Mouse (Mus musculus) embryonic facial prominence, embryonic 11.5 days (tissue): Measurements from ENCODE around the gene Tbc1d1. TPM values are rescaled to one million over a fixed set of nuclear protein-coding genes. Genes with fewer than 3 reads are reported as not detected.

Source experiments
- ATAC-seq: fragments of 200-750 bp; cut with Nextera tagmentation; replicated peaks from 2 replicates; pipeline ENCODE4 v1.8.0; 2017; ENCODE audit warnings: low read depth; ENCODE audit not compliant: insufficient number of reproducible peaks, low FRiP score, low TSS enrichment
- DNase-seq: peaks from one replicate; pipeline ENCODE4 v3.0.0-alpha.2; 2015; ENCODE audit warnings: low spot score
- H3K27ac ChIP-seq: fragments of 300-500 bp; sonication (generic); replicated peaks from 2 replicates; pipeline ENCODE4 v1.5.1; 2014; ENCODE audit warnings: mild to moderate bottlenecking, low read depth, low read length, control low read depth
- H3K27me3 ChIP-seq: fragments of 300-500 bp; sonication (generic); 2 replicates; pipeline ENCODE4 v1.6.1; 2014; ENCODE audit warnings: mild to moderate bottlenecking, low read length, moderate library complexity, mixed read lengths; ENCODE audit not compliant: control insufficient read depth, insufficient read depth
- H3K36me3 ChIP-seq: fragments of 300-500 bp; sonication (generic); replicated peaks from 2 replicates; pipeline ENCODE4 v1.6.1; 2014; ENCODE audit warnings: low read depth, mild to moderate bottlenecking, low read length, moderate library complexity, mixed read lengths; ENCODE audit not compliant: control insufficient read depth, insufficient read depth
- H3K4me1 ChIP-seq: fragments of 300-500 bp; sonication (generic); 2 replicates; pipeline ENCODE4 v1.6.1; 2014; ENCODE audit warnings: low read length, mixed read lengths; ENCODE audit not compliant: control insufficient read depth, insufficient read depth
- H3K4me2 ChIP-seq: fragments of 300-500 bp; sonication (generic); 2 replicates; pipeline ENCODE4 v1.6.1; 2014; ENCODE audit warnings: low read depth, mild to moderate bottlenecking, control low read depth, low read length, moderate library complexity
- H3K4me3 ChIP-seq: fragments of 300-500 bp; sonication (generic); 2 replicates; pipeline ENCODE4 v1.5.1; 2014; ENCODE audit warnings: low read depth, low read length, control low read depth
- H3K9ac ChIP-seq: fragments of 300-500 bp; sonication (generic); replicated peaks from 2 replicates; pipeline ENCODE4 v1.6.1; 2014; ENCODE audit warnings: mild to moderate bottlenecking, control low read depth, low read length
- H3K9me3 ChIP-seq: fragments of 300-500 bp; sonication (generic); replicated peaks from 2 replicates; pipeline ENCODE4 v1.6.1; 2016; ENCODE audit warnings: mild to moderate bottlenecking, low read length, inconsistent platforms, mixed read lengths; ENCODE audit not compliant: control insufficient read depth
- WGBS: fragments of 180-500 bp; shearing (Covaris S2); extraction: QIAGEN DNeasy Blood & Tissue Kit; methylation state at CpG from one replicate; pipeline ENCODE4 v1.1.7; 2014; 5-methylcytosine and 5-hydroxymethylcytosine counted together
- polyA plus RNA-seq: library from polyadenylated mRNA; unstranded; fragments of >200 nt; fragmentation: Nextera tagmentation; extraction: Ambion mirVana; gene quantifications from 2 replicates; pipeline ENCODE4 v1.2.1, GENCODE M21; 2014

The Tbc1d1 gene
- polyA plus RNA-seq, 1 experiment from 2014 or later, result 30.4 TPM

GRCm38 (mm10) chr5:64224735-64225425 is 68.8 kb downstream of the Tbc1d1 start:
- Histone ChIP-seq H3K36me3 (no peaks in the 10 kb centered on the region), H3K4me3 (no peak overlapping the region), H3K27me3 (no peaks in the 10 kb centered on the region), H3K27ac (no peak overlapping the region), H3K4me1 (no peaks in the 10 kb centered on the region), H3K9ac (no peak overlapping the region), H3K4me2 (no peak overlapping the region), H3K9me3 (no peaks in the 10 kb centered on the region)
- WGBS, result 83% methylated on average over 9 of the region's 9 CpGs
- no peak for ATAC-seq
- DNase-seq, result no peak

GRCm38 (mm10) chr5:64228252-64228651 is 72.1 kb downstream of the Tbc1d1 start:
- no peak overlapping the region for H3K27ac ChIP-seq
- H3K36me3 ChIP-seq, result no peaks in the 10 kb centered on the region
- H3K4me3 ChIP-seq, result no peak overlapping the region
- H3K9ac ChIP-seq, result no peak overlapping the region
- no peaks in the 10 kb centered on the region for H3K27me3 ChIP-seq
- no peak for DNase-seq
- no peaks in the 10 kb centered on the region for H3K4me1 ChIP-seq
- WGBS, result 78% methylated on average over 3 of the region's 3 CpGs
- no peaks in the 10 kb centered on the region for H3K9me3 ChIP-seq
- ATAC-seq, result no peak
- no peak overlapping the region for H3K4me2 ChIP-seq

- ATAC-seq (no peak), DNase-seq (no peak)
- H3K9me3 ChIP-seq, result no peaks in the 10 kb centered on the region
- 42% methylated on average over 12 of the region's 12 CpGs for WGBS
- peak overlapping the region; percentile 79 for H3K4me2 ChIP-seq
- peak overlapping the region; percentile 79 for H3K9ac ChIP-seq
- H3K27me3 ChIP-seq, result no peaks in the 10 kb centered on the region
- H3K4me3 ChIP-seq, result peak overlapping the region; percentile 74
- H3K36me3 ChIP-seq, result no peaks in the 10 kb centered on the region
- H3K27ac ChIP-seq, result no peak overlapping the region
- H3K4me1 ChIP-seq, result no peaks in the 10 kb centered on the region
Observed at GRCm38 (mm10) chr5:64229336-64229866, 73.3 kb downstream of the Tbc1d1 start.

- Histone ChIP-seq H3K27me3 (no peaks in the 10 kb centered on the region), H3K27ac (peak overlapping the region; percentile 59), H3K4me2 (peak overlapping the region; percentile 79), H3K9me3 (no peaks in the 10 kb centered on the region), H3K4me3 (peak overlapping the region; percentile 74), H3K9ac (peak overlapping the region; percentile 79), H3K4me1 (no peaks in the 10 kb centered on the region), H3K36me3 (no peaks in the 10 kb centered on the region)
- DNase-seq (peak; percentile 96), ATAC-seq (peak; percentile 96)
- WGBS, result under 1% methylated on average over 28 of the region's 48 CpGs
Observed at GRCm38 (mm10) chr5:64230061-64230466, 74.0 kb downstream of the Tbc1d1 start.

- H3K4me2 ChIP-seq, result peak overlapping the region; percentile 79
- H3K27me3 ChIP-seq, result no peaks in the 10 kb centered on the region
- peak overlapping the region; percentile 74 for H3K4me3 ChIP-seq
- H3K27ac ChIP-seq, result peak overlapping the region; percentile 59
- ATAC-seq (peak; percentile 77), DNase-seq (peak; percentile 43)
- no peaks in the 10 kb centered on the region for H3K9me3 ChIP-seq
- H3K4me1 ChIP-seq, result no peaks in the 10 kb centered on the region
- H3K36me3 ChIP-seq, result no peaks in the 10 kb centered on the region
- under 1% methylated on average over 28 of the region's 33 CpGs for WGBS
- peak overlapping the region; percentile 79 for H3K9ac ChIP-seq
Observed at GRCm38 (mm10) chr5:64230507-64231041, 74.5 kb downstream of the Tbc1d1 start.

- Histone ChIP-seq H3K27me3 (no peaks in the 10 kb centered on the region), H3K9me3 (no peaks in the 10 kb centered on the region), H3K36me3 (no peaks in the 10 kb centered on the region), H3K4me3 (no peak overlapping the region), H3K27ac (no peak overlapping the region), H3K4me2 (no peak overlapping the region), H3K9ac (no peak overlapping the region), H3K4me1 (no peaks in the 10 kb centered on the region)
- 76% methylated on average over 9 of the region's 9 CpGs for WGBS
- no peak for DNase-seq
- no peak for ATAC-seq
Observed at GRCm38 (mm10) chr5:64232872-64233271, 76.8 kb downstream of the Tbc1d1 start.

- H3K27ac ChIP-seq, result no peak overlapping the region
- 65% methylated on average over 8 of the region's 8 CpGs for WGBS
- H3K36me3 ChIP-seq, result no peaks in the 10 kb centered on the region
- no peak overlapping the region for H3K9ac ChIP-seq
- H3K27me3 ChIP-seq, result no peaks in the 10 kb centered on the region
- DNase-seq, result no peak
- ATAC-seq, result no peak
- no peaks in the 10 kb centered on the region for H3K9me3 ChIP-seq
- H3K4me3 ChIP-seq, result no peak overlapping the region
- H3K4me2 ChIP-seq, result no peak overlapping the region
- H3K4me1 ChIP-seq, result no peaks in the 10 kb centered on the region
Observed at GRCm38 (mm10) chr5:64234269-64234985, 78.3 kb downstream of the Tbc1d1 start.

GRCm38 (mm10) chr5:64235250-64235649 is 79.1 kb downstream of the Tbc1d1 start:
- Histone ChIP-seq H3K36me3 (no peaks in the 10 kb centered on the region), H3K4me3 (no peak overlapping the region), H3K4me2 (no peak overlapping the region), H3K27ac (no peak overlapping the region), H3K27me3 (no peaks in the 10 kb centered on the region), H3K9ac (no peak overlapping the region), H3K4me1 (no peaks in the 10 kb centered on the region), H3K9me3 (no peaks in the 10 kb centered on the region)
- 76% methylated on average over 3 of the region's 3 CpGs for WGBS
- ATAC-seq (no peak), DNase-seq (no peak)
